Mouse (Mus musculus): ENCODE results near the gene Grip1.

DNA sequence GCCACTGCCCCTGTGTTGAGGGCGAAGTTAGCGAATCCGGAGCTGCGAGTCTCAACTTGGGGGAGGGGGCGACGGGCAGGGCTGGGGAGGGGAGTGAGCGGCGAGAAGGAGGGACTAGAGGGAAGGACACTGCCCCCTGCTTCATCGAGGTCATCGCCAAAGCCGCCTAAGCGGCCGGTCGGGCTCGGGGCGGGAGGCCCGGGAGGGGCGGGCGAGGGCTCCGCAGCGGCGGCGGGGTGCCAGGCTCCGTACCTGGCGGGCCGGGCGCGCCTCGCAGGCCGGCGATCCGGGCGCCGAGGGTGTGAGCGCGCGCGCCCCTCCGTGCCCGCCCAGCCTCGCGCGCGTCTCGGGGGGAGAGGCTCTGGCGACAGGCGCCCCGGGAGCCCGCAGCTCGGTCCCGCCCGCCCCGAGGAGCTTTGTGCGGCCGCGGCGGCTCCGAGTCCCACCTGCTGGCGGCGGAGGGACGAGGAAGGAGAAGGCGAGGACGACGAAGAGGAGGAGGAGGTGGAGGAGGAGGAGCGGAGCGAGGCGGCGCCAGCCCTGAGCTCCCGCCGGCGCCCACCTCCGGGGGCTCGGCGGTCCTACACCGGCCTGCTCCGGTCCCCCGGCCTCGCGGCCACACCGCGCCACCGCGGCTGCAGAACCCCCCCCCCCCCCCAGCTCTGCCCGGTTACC lies at the start of gene Grip1:
- TF ChIP-seq CTCF (IDR thresholded peaks at IDR 0.05; ENCODE audit: extremely low read depth, insufficient read length, insufficient replicate concordance, low read depth, low read length) = no peak
- no peak for TF ChIP-seq POLR2A (IDR thresholded peaks at IDR 0.05; ENCODE audit: low read depth, low read length)
